Mouse (Mus musculus) bone marrow macrophage, adult 2 months (primary cell): Measurements from ENCODE around the gene Lsm8.

Experiments
- CTCF ChIP-seq: IDR thresholded peaks from 2 replicates; pipeline ENCODE4 v1.5.1; 2012; ENCODE audit warnings: low read depth, mild to moderate bottlenecking, low read length, moderate library complexity
- POLR2A ChIP-seq: IDR thresholded peaks from 2 replicates; pipeline ENCODE4 v1.6.1; 2012; ENCODE audit warnings: mild to moderate bottlenecking, low read depth, low read length, borderline replicate concordance

- no peak for TF ChIP-seq CTCF
- TF ChIP-seq POLR2A: no peak
Measured at GRCm38 (mm10) chr6:18866018-18866417, 17.6 kb downstream of the Lsm8 start, which contains the start of gene Ankrd7.
